Mouse (Mus musculus) hindbrain, embryonic 16.5 days (tissue): Measurements from ENCODE around the gene Aste1. TPM values are rescaled to one million over a fixed set of nuclear protein-coding genes. Genes with fewer than 3 reads are reported as not detected.

Experiments used
- ATAC-seq: fragments of 200-750 bp; cut with Nextera tagmentation; 2 replicates; pipeline ENCODE4 v1.8.0; 2017; ENCODE audit warnings: moderate TSS enrichment, moderate library complexity
- H3K27ac ChIP-seq: fragments of 300-500 bp; sonication (generic); 2 replicates; pipeline ENCODE4 v1.5.1; 2014; ENCODE audit warnings: low read depth, mild to moderate bottlenecking, control low read depth, low read length, moderate library complexity
- H3K27me3 ChIP-seq: fragments of 300-500 bp; sonication (generic); replicated peaks from 2 replicates; pipeline ENCODE4 v1.6.1; 2014; ENCODE audit warnings: low read length; ENCODE audit not compliant: control insufficient read depth, insufficient read depth
- H3K36me3 ChIP-seq: fragments of 300-500 bp; sonication (generic); 2 replicates; pipeline ENCODE4 v1.6.1; 2014; ENCODE audit warnings: mild to moderate bottlenecking, low read length, moderate library complexity, mixed read lengths; ENCODE audit not compliant: control insufficient read depth, insufficient read depth
- H3K4me1 ChIP-seq: fragments of 300-500 bp; sonication (generic); 2 replicates; pipeline ENCODE4 v1.6.1; 2014; ENCODE audit warnings: low read depth, low read length; ENCODE audit not compliant: control insufficient read depth, insufficient read depth
- H3K4me2 ChIP-seq: fragments of 300-500 bp; sonication (generic); 2 replicates; pipeline ENCODE4 v1.6.1; 2014; ENCODE audit warnings: mild to moderate bottlenecking, low read length, control low read depth, moderate library complexity
- H3K4me3 ChIP-seq: fragments of 300-500 bp; sonication (generic); 2 replicates; pipeline ENCODE4 v1.5.1; 2014; ENCODE audit warnings: mild to moderate bottlenecking, low read length, control low read depth, moderate library complexity
- H3K9ac ChIP-seq: fragments of 300-500 bp; sonication (generic); 2 replicates; pipeline ENCODE4 v1.6.1; 2014; ENCODE audit warnings: low read depth, mild to moderate bottlenecking, control low read depth, low read length, moderate library complexity
- H3K9me3 ChIP-seq: fragments of 300-500 bp; sonication (generic); 2 replicates; pipeline ENCODE4 v1.6.1; 2014; ENCODE audit warnings: mild to moderate bottlenecking, low read length, moderate library complexity; ENCODE audit not compliant: control insufficient read depth
- WGBS: fragments of 180-500 bp; shearing (Covaris S2); extraction: QIAGEN DNeasy Blood & Tissue Kit; methylation state at CpG from one replicate; pipeline ENCODE4 v1.1.7; 2014; 5-methylcytosine and 5-hydroxymethylcytosine counted together
- polyA plus RNA-seq: library from polyadenylated mRNA; unstranded; fragments of >200 nt; fragmentation: Nextera tagmentation; extraction: Ambion mirVana; gene quantifications from 2 replicates; pipeline ENCODE4 v1.2.1, GENCODE M21; 2015

Gene Aste1
- polyA plus RNA-seq, 1 experiment from 2014 or later: 9.5 TPM

- Histone ChIP-seq H3K27ac (no peak overlapping the region), H3K36me3 (peaks cover 17% of the 10 kb centered on the region), H3K9me3 (no peaks in the 10 kb centered on the region), H3K9ac (no peak overlapping the region), H3K27me3 (no peaks in the 10 kb centered on the region), H3K4me3 (no peak overlapping the region), H3K4me2 (no peak overlapping the region), H3K4me1 (no peaks in the 10 kb centered on the region)
- 91% methylated on average over 7 of the region's 7 CpGs for WGBS
- ATAC-seq: no peak
Observed at GRCm38 (mm10) chr9:105461496-105461895, 66.3 kb downstream of the Aste1 start.

Other genes with a start within 250 kb of the Aste1 start
- gene Nek11, start 132 bp downstream of the Aste1 start, polyA plus RNA-seq: 3.0 and 3.2 TPM in 2 replicates
- gene Atp2c1, start 131.9 kb downstream of the Aste1 start, polyA plus RNA-seq: 96.7 and 105 TPM in 2 replicates
- 16.3 and 17.7 TPM in 2 replicates for gene Pik3r4, start 247.6 kb downstream of the Aste1 start, polyA plus RNA-seq